Mouse (Mus musculus) left cerebral cortex, postnatal 25 days (tissue): ENCODE measurements around the gene Slc4a2. TPM values are rescaled to one million over a fixed set of nuclear protein-coding genes. Genes with fewer than 3 reads are reported as not detected.
A peak's percentile ranks its signal among the peaks of the same experiment; 100 is the strongest.

Experiments
- DNase-seq, 2 experiments: peaks; one replicate each; pipeline ENCODE4 v3.0.0; 2022; ENCODE audit warnings: low spot score in 2 of 2, mixed read lengths in 1 of 2
- intact Hi-C: fragments of 180-260 bp; cut with DNase I; formaldehyde crosslinking; loops from one replicate; pipeline ENCODE4 v1.15.1; 2025
- total RNA-seq, 2 experiments: library from RNA; stranded (reverse); gene quantifications; 2 replicates each; pipeline ENCODE4 v1.2.3; 2021

Gene Slc4a2
- total RNA-seq, 2 experiments from 2014 or later, result 28.5 to 33.2 TPM

GRCm38 (mm10) chr5:24424004-24424781, 556 bp downstream of the Slc4a2 start:
- intact Hi-C loops, result no loop called here
- peak in 1 of 2 experiments; percentile 37 for DNase-seq

- intact Hi-C loops, result no loop called here
Observed at GRCm38 (mm10) chr5:24424861-24425411, 1.3 kb downstream of the Slc4a2 start.

DNA sequence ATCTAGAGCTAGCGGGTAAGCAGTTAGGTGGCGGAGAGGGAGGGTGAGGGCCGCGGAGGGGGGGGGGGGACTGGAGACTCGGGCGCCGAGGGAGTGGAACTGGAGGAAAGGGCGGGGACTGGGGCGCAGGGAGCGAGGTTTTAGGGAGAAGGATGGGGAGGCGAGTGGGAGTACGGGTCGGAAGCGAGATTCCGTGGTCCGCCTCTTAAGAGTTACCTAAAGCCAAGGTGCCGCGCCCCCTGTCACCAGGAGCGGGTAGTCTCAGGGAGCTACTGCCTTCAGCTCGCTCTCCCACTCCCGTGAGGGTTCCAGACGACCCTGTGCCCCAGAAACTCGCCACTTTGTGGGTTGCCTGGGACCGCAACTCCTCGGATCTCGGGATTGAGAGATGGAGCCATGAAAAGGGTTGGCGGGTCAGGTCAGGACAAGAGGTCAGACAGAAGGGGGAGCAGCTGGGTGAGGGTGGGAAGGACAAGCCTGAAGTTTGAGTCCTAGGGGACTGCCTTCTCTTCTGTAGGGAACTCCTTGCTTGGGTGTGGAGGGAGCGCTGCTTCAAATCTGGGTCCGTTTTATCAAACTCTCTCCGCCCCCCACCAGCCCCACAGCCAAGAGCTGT, 1.9 kb downstream of the Slc4a2 start:
- DNase-seq, result no peak
- intact Hi-C loops, result no loop called here

More at GRCm38 (mm10) chr5:24424861-24425411, 1.3 kb downstream of the Slc4a2 start:
- peak; percentile 72 to 78 for DNase-seq

- intact Hi-C loops, result no loop called here
- DNase-seq, result no peak
Observed at GRCm38 (mm10) chr5:24426037-24426432, 2.4 kb downstream of the Slc4a2 start.

GRCm38 (mm10) chr5:24426556-24427284, 3.1 kb downstream of the Slc4a2 start:
- intact Hi-C loops, result no loop called here
- no peak for DNase-seq

- no peak for DNase-seq
- intact Hi-C loops, result no loop called here
Observed at GRCm38 (mm10) chr5:24427285-24427633, 3.6 kb downstream of the Slc4a2 start.

GRCm38 (mm10) chr5:24427981-24428402, 4.4 kb downstream of the Slc4a2 start:
- intact Hi-C loops, result no loop called here
- DNase-seq, result no peak

- intact Hi-C loops, result no loop called here
- DNase-seq, result no peak
Observed at GRCm38 (mm10) chr5:24428596-24428995, 5.0 kb downstream of the Slc4a2 start.

DNA sequence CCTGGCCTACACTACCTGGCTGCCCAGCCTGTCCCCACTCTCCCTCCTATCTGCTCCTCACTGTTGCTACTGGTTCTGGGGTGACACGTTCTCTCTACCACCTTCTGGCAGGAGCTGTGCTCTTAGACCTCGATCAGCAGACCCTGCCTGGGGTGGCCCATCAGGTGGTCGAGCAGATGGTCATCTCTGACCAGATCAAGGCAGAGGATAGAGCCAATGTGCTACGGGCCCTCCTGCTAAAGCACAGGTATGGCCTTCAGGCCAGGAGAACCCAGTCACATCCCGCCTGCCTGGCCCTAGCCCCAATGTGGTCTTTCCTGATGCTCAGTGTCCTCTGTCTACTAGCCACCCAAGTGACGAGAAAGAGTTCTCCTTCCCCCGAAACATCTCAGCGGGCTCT, 10.4 kb downstream of the Slc4a2 start:
- intact Hi-C loops, result no loop called here
- no peak for DNase-seq

- intact Hi-C loops, result no loop called here
- no peak for DNase-seq
Observed at GRCm38 (mm10) chr5:24441187-24441586, 17.6 kb downstream of the Slc4a2 start.

DNA sequence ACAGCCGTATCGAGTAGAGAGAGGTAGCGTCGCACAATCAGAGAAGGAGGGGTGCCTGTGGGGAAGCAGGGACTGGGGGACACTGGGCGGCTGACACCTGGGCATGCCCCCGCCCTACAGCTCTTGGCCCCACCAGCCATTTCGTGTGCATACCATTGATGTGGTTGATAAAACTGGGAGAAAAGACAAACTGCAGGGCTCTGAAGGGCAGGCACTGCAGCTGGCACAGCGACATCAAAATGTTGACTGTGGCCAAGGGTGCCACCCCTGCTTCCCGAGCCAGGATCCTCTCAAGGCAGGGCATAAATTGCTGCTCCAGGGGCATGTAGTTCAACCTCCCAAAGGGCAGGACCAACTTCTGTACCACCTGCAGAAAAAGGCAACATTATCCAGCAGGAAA, 18.4 kb downstream of the Slc4a2 start:
- intact Hi-C loops, result no loop called here

DNA sequence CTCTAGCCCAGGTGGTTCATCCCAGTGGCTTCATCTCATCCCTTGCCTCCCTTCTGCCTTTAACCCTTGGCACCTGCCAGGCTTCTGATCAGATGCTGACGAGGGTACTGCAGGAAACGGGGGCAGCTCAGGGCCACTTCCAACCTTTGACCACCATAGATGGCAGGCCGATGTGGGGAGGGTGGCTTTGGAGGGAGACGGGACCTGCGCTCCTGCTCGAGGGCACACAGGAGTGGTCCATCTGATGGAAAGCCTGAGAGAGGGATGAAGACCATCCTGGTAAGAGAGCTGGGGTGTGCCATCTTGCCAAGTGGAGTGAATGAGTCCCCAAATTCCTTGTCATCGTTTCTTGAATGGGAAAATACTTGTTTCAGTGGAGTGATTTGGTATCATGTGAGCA, 19.6 kb downstream of the Slc4a2 start:
- intact Hi-C loops, result no loop called here
- no peak for DNase-seq

More for the DNA sequence above, 18.4 kb downstream of the Slc4a2 start:
- no peak for DNase-seq

DNA sequence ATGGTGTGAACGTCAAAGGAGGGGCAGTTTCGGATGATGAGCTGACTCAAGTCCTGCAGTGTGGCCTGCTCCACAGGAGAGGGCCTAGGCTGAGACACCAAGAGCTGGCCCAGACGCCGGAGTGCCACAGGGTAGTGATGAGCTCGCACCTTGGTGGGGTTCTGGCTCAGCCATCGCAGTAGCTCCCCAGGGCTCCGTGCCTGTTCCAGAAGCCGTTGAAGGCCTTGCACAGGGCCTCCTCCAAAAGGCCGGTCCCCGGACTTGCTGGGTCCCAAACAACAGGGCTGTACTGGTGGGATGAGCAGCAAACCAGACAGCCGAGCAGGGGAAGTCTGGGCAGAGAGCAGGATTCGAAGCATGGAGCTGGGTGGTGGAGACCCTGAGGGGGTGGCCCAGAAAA, 20.3 kb downstream of the Slc4a2 start:
- no peak for DNase-seq
- intact Hi-C loops, result no loop called here

GRCm38 (mm10) chr5:24444746-24445427, 21.2 kb downstream of the Slc4a2 start, which contains the start of gene Fastk:
TSS of gene Fastk (minus strand) at chr5:24445287.
- peak; percentile 95 for DNase-seq
- intact Hi-C loops, result loop anchor here (1.0 kb wide), 1 partner anchor 22 kb away; the partner anchor contains the start of genes Cdk5 and Slc4a2

DNA sequence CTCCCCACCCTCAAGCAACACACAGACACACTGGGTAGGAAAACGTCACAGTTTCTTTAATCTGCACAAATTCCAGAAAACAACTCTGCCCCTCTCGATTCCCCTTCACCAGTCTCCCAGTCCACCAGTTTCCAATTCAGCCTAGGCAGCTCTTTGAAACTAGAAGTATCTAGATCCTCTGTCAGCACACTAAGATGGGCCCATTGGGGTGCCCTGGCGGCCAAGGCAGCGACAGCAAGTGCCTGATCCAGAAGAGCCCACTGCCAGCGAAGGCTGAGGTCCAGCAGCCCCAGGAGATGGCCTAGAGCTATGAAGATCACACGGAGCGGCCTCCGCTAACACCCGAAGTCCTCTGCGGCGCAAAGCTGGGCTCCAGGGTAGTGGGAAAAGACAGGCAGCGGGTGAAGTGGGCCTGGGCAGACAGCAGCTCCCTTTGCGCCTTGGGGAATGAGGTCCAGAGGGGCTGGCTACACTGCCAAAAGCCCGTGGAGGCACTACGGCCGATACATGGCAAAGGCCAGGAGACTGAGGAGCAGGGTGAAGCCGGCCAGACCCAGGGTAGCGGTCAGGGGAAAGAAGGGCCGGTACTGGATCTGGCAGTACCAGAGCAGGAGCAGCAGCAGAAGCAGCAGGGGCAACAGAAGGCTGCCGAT, 21.9 kb downstream of the Slc4a2 start:
- no peak for DNase-seq
- intact Hi-C loops, result loop anchor here (1.0 kb wide), 1 partner anchor 22 kb away; the partner anchor contains the start of genes Cdk5 and Slc4a2

GRCm38 (mm10) chr5:24446630-24447029, 23.0 kb downstream of the Slc4a2 start:
- intact Hi-C loops, result no loop called here
- no peak for DNase-seq

GRCm38 (mm10) chr5:24447624-24448298, 24.1 kb downstream of the Slc4a2 start, which contains the start of gene Tmub1:
TSS of gene Tmub1 (minus strand) at chr5:24447854.
- intact Hi-C loops, result no loop called here
- peak; percentile 85 to 91 for DNase-seq

DNA sequence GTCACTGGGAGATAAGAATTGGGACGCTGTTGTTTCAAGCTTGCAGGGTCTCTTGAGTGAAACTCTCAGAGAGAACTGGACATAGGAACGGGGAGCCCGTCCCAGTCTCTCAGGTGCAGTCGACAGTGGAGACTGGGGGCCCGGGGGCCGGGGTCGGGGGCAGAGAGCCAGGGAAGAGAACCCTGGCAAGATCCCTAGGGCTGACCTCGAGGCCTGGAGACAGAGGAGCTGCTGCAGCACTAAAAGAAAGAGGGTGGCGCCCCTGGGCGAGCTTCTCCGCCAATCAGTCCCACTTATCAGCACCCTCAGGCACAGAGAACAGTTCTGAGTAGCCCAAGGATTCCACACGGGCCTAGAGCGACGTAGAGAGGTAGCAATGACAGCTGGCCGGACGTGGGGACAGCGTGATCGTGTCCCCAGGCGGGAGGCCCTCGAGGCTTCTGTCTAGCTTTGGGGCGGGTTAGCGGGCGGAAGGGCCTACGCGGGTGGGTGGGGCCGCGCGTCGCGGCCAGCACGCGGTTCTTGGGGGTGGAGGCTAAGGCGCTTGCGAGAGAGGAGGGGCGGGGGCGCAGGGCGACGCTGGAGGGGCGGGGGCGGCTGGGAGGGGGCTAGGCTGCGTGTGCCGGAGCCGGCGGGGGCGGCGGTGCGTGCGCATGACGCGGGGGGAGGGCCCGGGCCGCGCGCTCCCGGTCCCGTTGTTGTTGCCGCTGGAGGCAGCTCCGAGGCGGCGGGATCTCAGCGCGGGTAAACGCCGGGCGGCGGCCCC, 27.8 kb downstream of the Slc4a2 start:
- DNase-seq, result peak; percentile 89
- intact Hi-C loops, result no loop called here
